Mouse (Mus musculus): ENCODE data around the gene Foxf2. TPM values are rescaled to one million over a fixed set of nuclear protein-coding genes. Genes with fewer than 3 reads are reported as not detected.

Gene Foxf2
- total RNA-seq, 4 experiments from 2014 or later, result 3.6 to 4.8 (median 4.7) TPM

GRCm38 (mm10) chr13:31624966-31625332, 667 bp upstream of the Foxf2 start:
- no peak for DNase-seq (ENCODE audit: low spot score in 2 of 2)

DNA sequence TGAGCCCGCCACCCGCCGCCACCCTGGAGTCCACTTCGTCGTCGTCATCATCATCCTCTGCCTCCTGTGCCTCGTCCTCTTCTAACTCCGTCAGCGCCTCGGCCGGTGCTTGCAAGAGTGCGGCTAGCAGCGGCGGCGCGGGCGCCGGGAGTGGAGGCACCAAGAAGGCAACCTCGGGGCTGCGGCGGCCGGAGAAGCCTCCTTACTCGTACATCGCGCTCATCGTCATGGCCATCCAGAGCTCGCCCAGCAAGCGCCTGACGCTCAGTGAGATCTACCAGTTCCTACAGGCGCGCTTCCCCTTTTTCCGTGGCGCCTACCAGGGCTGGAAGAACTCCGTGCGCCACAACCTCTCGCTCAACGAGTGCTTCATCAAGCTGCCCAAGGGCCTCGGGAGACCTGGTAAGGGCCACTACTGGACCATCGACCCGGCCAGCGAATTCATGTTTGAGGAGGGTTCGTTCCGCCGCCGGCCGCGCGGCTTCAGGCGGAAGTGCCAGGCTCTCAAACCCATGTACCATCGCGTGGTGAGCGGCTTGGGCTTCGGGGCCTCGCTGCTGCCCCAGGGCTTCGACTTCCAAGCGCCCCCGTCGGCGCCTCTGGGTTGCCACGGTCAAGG, 676 bp downstream of the Foxf2 start:
- DNase-seq (ENCODE audit: low spot score in 2 of 2), result no peak

DNA sequence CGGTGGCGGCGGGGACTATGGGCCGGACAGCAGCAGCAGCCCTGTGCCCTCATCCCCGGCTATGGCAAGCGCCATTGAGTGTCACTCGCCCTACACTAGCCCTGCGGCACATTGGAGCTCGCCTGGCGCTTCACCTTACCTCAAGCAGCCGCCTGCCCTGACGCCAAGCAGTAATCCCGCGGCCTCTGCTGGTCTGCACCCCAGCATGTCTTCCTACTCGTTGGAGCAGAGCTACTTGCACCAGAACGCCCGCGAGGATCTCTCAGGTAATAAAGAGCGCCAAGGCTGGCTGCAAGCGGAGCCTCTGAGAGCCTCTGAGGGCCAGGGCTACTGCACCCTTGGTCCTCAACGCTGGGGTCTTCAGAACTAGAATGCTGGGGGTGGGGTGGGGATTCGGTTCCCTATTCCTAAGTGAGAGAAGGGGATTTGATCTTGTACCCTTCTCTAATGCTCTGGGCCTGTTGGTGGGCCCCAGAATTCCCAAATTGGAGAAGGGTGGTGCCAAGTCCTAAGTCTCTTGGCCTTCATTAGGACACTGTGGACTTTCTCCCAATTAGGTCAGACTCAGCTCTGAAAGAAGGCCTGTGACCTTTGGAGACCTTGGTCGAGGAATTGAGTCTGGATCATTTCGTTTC, 1.5 kb downstream of the Foxf2 start:
- no peak for DNase-seq (ENCODE audit: low spot score in 2 of 2)

- no peak for DNase-seq (ENCODE audit: low spot score in 2 of 2)
These were observed 2.5 kb downstream of the Foxf2 start for GRCm38 (mm10) chr13:31627864-31628690.

DNA sequence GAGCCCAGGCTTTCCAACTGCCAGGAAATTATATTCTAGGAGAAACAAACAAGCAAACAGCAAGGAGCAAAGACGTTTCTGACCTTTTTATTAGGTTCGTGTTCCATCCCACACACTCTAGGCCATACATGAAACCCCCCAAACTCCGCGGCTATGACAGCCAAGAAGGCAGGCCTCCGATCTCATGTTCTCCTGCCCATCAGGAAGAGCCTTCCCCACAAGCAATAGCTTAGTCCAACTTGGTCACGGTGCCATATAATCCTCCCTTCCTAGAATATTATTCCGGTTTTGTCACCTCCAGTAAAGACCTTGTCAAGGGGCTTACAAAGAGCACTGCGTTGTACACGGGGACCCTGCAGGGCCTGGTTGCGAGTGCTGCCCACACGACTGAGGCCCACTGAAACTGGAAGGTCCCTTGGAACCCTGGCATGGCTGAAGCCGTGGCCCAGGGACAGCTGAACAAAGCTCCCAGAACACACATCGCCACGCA, 3.1 kb downstream of the Foxf2 start:
- DNase-seq (ENCODE audit: low spot score in 2 of 2), result no peak

- DNase-seq (ENCODE audit: low spot score in 2 of 2), result no peak
These were observed 3.8 kb downstream of the Foxf2 start for GRCm38 (mm10) chr13:31629321-31629851.

GRCm38 (mm10) chr13:31630051-31630450, 4.4 kb downstream of the Foxf2 start:
- no peak for DNase-seq (ENCODE audit: low spot score in 2 of 2)

- no peak for DNase-seq (ENCODE audit: low spot score in 2 of 2)
These were observed 4.9 kb downstream of the Foxf2 start for GRCm38 (mm10) chr13:31630551-31630950.

DNA sequence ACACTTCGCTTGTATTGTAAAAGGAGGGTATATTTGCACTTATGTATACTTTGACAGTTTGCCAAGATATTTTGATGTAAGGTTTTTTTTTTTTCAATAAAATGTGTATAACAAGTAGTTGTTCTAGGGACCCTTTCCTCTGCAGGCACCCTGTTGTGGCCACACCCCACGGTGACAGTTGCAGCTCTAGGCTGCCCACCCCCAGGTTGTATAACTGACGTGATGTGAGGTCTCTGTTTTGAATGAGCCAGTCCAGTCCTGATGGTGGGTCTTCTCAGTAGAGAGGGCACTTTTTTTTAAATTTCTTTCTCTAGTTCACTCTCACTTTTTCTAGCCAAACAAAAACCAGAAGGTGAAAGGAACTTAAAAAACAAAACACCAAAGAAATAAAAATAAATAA, 5.7 kb downstream of the Foxf2 start:
- no peak for DNase-seq (ENCODE audit: low spot score in 2 of 2)

- peak in 1 of 2 experiments; percentile 55 for DNase-seq (ENCODE audit: low spot score in 2 of 2)
These were observed 6.8 kb downstream of the Foxf2 start for GRCm38 (mm10) chr13:31632450-31632849.

GRCm38 (mm10) chr13:31633259-31633658, 7.6 kb downstream of the Foxf2 start:
- DNase-seq (ENCODE audit: low spot score in 2 of 2), result no peak

- no peak for DNase-seq (ENCODE audit: low spot score in 2 of 2)
These were observed 9.9 kb downstream of the Foxf2 start for GRCm38 (mm10) chr13:31635546-31635945.

DNA sequence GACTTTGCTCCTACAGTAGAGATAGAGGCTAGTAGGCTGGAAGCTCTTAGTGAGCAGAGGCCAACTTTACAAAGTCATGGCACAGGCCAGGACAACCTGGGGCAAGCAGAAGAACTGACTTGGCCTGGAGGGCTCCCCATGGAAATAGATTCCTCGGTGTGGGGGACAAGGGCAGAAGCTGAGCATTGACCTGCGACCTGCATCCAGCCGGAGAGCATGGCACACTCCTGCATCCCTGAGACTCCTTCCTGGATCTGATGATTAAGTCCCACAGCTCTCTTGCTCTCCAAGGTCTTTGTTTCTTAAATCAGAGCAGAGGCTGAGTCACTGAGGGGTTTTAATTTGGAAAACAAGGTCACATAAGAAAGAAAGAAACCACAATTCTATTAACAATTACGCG, 15.9 kb downstream of the Foxf2 start:
- DNase-seq (ENCODE audit: low spot score in 2 of 2), result no peak

GRCm38 (mm10) chr13:31652131-31652745, 26.6 kb downstream of the Foxf2 start:
- DNase-seq (ENCODE audit: low spot score in 2 of 2), result no peak

DNA sequence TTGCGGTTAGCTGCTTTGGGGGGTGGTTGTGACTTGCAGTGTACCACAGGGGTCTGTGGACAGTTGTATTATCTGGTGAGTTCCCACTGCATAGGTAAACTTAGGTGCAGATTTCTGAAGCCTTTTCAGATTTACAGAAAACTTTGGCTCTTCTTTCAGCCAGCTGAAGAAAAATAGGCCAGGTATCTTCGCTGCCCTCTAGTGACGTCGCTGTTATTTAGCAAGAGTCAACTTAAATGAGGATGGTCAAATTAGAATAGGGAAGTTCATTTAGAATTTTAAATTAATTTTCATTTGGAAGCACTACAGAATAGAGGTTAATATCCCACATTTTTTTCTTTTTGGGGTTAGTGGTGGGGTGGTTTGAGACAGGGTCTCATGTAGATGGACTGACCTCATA, 30.6 kb downstream of the Foxf2 start:
- no peak for DNase-seq (ENCODE audit: low spot score in 2 of 2)

- DNase-seq (ENCODE audit: low spot score in 2 of 2), result no peak
These were observed 32.6 kb downstream of the Foxf2 start for GRCm38 (mm10) chr13:31658212-31658611.

DNA sequence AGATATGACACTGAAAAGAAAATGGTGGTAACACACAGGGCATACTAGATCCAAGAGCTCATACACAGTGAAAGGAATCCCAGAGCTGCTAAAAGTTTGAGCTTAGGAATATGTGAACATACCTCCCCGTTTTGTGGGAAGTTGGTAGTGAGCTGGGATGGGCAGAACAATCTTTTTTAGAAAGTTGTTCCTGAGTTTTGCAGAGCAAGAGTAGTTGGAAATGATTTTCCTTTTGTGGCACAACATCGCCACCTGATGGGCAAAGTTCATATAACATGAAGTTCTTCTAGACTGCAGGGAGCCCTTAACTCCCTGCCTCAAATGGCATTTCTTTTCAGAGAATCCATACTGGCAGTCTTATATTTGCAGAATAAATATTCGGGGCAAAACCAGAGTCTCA, 33.3 kb downstream of the Foxf2 start:
- peak; percentile 21 to 76 for DNase-seq (ENCODE audit: low spot score in 2 of 2)

DNA sequence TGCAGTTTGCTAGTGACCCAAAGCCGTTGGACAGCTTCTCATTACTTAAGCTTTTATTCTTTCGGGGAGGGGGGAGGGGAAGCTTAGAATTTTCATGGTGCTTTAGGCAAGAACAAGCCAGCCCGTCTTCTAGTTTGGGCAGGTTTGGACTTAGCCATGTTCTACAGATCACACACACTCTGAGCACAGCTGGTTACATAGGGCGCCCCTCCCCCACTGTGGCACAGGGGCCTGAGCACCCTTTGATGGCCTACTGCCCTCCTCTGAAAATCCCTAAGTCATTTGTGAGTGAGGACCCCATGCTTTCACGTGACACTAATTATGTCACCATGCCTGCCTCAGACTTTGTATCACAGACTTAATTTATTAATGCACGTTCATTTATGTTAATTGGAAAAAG, 35.6 kb downstream of the Foxf2 start:
- DNase-seq (ENCODE audit: low spot score in 2 of 2), result no peak

GRCm38 (mm10) chr13:31665376-31665775, 39.8 kb downstream of the Foxf2 start:
- DNase-seq (ENCODE audit: low spot score in 2 of 2), result no peak

GRCm38 (mm10) chr13:31667919-31668524, 42.4 kb downstream of the Foxf2 start:
- DNase-seq (ENCODE audit: low spot score in 2 of 2), result no peak

- no peak for DNase-seq (ENCODE audit: low spot score in 2 of 2)
These were observed 46.5 kb downstream of the Foxf2 start for GRCm38 (mm10) chr13:31672093-31672492.
